Mouse (Mus musculus) urinary bladder, adult 2 months (tissue): ENCODE measurements around the gene Ppp2r3c. TPM values are rescaled to one million over a fixed set of nuclear protein-coding genes. Genes with fewer than 3 reads are reported as not detected.
"Not testable (repeated sequence)": the region's sequence is repeated elsewhere in the genome, so short reads cannot be mapped to it uniquely, and the experiment has no call there.

ENCODE experiments used
- DNase-seq: peaks from one replicate; pipeline ENCODE4 v3.0.0; 2022; ENCODE audit warnings: low spot score
- polyA plus RNA-seq: library from polyadenylated mRNA; depleted of rRNA; stranded (reverse); fragments of >200 nt; gene quantifications from 2 replicates; pipeline ENCODE4 v1.2.3, GENCODE M21; 2012; rRNA removed

Ppp2r3c gene
- 8.9 and 9.0 TPM in 2 replicates for polyA plus RNA-seq

DNA sequence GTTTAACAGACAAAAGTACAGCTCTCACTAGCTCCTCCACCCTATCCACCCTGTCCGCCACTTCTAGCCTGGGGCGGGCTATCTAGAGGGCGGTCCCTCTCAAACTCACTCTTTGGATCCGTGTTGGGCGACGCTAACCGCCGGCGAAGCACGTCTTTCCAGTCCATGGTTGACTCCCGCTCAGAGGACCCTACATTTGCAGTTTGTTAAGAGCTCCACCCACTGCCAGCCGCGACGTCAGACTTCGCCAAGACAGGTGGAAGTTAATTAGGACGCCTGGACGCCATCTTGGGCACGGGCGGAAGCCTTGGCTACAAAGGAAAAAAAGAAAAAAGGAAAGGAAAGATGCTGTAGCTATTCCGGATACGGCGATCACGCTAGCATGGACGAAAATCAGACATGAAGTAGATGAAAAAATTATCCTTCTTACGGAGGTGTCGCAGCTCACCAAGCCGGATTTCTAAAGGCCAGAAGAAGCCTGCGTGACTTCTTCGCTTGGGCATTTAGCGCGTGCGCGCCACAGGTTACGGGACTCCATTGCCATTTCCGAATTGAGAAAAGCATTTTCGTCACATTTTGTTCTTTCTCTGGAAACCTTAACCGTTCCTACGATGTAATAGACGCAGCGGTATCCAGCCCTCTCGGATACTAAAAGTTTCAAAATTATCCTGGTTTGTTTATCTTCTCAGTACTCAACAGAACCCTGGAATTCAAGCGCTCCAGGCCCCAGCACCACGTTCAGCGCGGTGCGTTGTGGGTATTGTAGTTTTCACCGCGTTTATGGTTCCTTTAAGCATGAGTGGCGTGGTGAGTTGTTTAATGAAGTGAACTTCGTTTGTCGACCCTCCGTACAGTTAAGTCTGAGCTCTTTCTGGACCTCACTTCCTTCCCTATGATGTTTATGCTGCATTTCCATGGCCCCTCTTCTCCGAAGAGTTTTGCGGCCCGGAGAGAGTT lies at the start of gene Ppp2r3c:
TSS of gene Ppp2r3c (minus strand) at position 514 of the 957 bp plus-strand sequence.
- DNase-seq = peak; percentile 71

DNA sequence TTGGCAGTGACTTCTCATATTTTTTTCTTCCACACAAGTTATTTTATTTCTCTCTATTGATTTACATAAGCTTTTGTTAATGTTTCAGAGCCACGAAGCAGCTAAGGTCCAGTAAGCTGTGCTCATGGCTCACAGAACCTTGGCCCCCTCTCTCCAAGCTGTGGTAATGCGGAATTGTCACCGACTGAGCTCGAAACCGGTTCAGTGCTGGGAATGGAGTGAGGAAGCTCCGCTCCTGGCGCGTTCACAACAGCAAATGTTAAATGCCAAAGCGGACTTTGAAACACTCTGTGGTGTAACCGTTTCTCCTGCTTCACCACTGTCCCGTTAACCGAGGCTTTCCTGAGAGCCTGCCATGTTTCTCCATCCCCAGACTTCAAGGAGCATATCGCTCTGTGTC lies 41.8 kb upstream of the Ppp2r3c start:
- no peak for DNase-seq

DNA sequence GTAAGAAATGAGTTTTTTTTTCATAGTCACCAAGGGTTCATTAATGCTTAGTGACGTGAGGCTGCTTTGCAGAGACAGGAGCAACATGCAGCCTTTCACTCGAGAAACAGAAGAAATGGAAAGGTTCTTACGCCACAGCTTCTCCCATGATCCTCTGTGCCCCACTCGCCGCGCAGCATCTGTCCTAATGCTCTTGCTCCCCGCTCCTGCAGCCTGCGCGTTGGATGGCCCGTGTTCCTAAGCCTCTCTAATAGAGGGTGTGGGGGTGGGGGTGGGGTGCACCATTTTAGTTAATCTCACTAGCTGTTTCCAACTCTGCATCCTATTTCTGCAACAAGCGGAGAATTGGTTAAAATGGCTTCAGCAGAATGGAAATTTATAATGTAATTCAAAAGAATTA lies 41.2 kb upstream of the Ppp2r3c start:
- no peak for DNase-seq

GRCm38 (mm10) chr12:55343045-55343444 lies 40.2 kb upstream of the Ppp2r3c start:
- DNase-seq = not testable (repeated sequence)

DNA sequence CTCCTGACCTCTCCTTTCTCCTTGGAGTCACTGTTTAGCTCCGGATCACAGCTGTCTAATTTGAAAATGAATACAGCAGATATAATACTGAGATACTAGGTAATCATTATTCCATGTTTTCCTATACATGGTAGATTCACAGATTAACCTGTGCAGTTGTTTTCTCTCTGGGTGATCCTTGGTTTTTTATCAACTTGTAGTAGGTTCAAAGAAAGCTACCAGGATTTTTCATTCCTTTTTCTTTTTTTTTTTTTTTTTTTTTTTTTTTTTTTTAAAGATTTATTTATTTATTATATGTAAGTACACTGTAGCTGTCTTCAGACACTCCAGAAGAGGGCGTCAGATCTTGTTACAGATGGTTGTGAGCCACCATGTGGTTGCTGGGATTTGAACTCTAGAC lies 35.7 kb upstream of the Ppp2r3c start:
- DNase-seq = not testable (repeated sequence)

DNA sequence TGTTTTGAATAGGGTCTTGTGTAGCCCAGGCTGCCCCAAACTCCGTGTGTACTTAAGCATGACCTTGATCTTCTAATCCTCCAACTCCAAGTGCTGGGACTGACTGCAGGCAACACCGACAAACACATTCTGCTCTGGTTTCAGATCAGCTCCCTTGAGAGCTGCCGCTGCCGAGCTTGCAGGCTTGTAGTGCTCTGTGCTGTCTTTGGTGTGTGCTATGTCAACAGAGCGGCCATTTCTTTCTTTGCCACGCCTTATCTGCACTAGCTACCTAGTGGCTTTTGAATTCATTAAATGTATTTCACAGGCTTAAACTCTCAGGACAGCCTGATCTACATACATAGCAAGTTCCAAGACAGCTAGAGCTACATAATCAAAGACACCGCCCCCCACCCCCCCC lies 30.9 kb upstream of the Ppp2r3c start:
- no peak for DNase-seq

DNA sequence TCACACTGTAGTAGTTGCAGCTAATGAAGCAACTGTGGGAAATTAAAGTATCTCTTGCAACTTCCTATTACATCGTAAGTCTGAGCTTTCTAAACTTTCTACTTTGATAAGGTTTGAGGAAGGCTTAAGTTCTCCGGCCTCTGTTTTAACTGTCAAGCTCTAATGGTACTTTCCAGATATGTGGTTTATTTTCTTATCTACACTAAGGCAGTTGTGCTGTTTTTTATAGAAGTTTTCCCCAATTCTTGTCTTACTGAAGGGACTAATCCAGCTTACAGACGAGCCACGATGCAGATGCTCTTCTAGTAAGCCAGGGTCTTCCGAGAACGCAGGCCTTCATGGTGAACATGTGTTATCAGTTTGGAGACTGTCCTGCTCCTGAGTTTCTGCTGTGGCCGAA lies 26.6 kb upstream of the Ppp2r3c start:
- DNase-seq = no peak

- no peak for DNase-seq
These were observed 26.0 kb upstream of the Ppp2r3c start for GRCm38 (mm10) chr12:55328784-55329183.

- DNase-seq = no peak
These were observed 22.9 kb upstream of the Ppp2r3c start for GRCm38 (mm10) chr12:55325702-55326101.

GRCm38 (mm10) chr12:55321642-55322291 lies 19.0 kb upstream of the Ppp2r3c start:
- DNase-seq = no peak

DNA sequence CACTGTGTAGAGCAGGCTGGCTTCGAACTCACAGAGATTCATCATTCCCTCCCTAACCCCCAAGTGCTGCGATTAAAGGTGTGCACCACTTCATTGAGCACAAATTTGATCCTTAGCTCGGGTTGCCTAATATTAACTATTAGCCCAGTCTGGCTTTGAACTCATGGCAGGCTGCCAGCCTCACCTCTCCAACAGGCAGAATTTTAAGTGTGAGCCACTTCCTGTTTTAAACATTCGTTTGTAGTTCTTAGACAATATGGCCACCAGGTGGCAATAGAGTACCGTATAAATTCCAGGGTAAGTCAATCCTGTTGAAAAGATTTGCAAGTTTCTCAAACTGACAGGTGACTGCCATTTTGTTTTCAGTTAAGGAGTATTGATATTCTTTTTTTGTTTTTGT lies 12.4 kb upstream of the Ppp2r3c start:
- no peak for DNase-seq

DNA sequence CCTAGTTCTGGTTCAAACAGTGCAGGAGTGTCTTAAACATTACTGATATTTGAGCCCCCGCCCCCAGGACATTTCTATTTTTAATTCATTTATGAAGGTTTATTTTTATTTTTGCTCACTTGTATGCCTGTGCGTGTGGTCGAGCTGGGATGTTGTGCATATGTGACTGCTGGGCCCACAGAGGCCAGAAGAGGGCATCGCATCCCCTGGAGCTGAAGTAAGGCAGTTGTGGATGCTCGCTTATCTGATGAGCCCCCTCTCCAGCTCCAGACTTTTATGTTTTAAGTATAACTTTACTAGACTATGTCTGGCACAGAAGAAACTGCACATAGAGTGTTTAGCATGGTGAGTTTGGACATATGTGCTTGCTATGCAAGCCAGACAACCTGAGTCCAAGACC lies 11.1 kb upstream of the Ppp2r3c start:
- DNase-seq = no peak

DNA sequence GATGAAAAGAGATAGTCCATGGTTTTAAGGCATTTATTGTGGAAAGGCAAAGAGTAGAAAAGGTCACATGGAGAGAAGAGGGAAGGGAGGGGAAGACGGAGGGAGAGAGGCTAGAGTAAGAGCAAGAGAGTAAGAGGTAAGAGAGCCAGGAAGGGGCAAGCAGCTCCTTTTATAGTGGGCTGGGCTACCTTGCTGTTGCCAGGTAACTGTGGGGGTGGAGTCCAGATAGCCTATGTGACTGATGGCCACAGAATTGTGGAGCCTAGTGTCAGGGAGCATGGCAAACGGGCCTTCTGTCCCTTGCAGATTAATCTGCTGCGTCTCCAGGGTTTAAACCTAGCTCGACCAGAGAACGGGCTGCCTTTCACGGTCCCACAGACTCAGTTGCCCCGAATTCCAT lies 9.0 kb upstream of the Ppp2r3c start:
- DNase-seq = no peak

DNA sequence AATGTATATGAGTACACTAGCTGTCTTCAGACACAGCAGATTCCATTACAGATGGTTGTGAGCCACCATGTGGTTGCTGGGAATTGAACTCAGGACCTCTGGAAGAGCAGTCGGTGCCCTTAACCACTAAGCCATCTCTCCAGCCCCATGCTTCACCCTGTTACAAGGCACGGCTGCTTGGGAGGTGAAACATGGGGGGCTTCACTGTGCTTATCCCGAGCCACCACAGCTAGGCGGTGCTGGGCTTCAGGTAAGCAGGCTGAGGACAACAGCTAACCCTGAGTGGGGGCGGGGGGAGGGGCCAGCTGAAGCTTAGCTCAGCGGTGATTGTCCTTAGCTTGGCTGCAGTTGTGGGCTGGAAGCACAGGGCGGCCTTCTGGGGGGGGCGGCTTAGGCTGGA lies 6.7 kb upstream of the Ppp2r3c start:
- DNase-seq = no peak

- no peak for DNase-seq
These were observed 5.9 kb upstream of the Ppp2r3c start for GRCm38 (mm10) chr12:55308731-55309130.

- no peak for DNase-seq
These were observed 4.8 kb upstream of the Ppp2r3c start for GRCm38 (mm10) chr12:55307566-55307965.

GRCm38 (mm10) chr12:55306371-55306770 lies 3.6 kb upstream of the Ppp2r3c start:
- DNase-seq = no peak

DNA sequence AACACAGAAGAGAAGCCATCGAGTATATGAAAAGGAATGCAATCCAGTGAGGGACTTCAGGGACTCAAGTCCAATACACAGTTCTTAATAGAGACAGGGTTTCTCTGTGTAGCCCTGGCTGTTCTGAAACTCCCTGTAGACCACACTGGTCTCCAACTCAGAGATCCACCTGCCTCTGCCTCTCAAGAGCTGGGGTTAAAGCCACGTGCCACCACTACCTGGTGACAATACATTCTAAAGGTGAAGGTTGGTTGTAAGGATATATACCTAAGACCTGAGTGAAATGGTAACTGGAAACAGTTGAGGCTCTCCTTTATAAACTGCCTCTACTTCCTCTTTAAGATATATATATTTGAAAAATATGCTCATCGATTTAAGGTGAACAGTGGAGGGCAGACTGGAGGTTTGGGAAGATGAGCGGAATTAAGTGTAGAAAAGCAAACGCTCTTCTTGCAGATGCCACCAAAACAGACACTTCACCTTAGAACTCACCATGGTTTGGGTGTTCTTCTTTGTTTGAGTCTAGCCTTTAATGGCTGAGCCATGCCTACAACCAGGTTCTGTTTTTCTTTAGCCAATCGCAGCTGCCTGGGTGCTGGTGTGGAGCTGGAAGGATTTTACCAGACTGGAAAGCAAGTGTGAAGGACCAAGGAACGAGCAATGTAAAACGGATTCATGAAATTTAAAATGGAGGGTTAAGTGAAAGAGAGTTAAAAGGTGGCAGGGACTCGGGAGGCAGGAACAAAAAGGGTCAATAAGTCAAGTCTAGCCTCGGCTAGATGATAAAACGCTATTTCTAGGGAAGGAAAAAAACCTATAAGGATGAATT lies 1.1 kb downstream of the Ppp2r3c start:
- DNase-seq = no peak

GRCm38 (mm10) chr12:55300820-55301351 lies 1.9 kb downstream of the Ppp2r3c start:
- DNase-seq = no peak

DNA sequence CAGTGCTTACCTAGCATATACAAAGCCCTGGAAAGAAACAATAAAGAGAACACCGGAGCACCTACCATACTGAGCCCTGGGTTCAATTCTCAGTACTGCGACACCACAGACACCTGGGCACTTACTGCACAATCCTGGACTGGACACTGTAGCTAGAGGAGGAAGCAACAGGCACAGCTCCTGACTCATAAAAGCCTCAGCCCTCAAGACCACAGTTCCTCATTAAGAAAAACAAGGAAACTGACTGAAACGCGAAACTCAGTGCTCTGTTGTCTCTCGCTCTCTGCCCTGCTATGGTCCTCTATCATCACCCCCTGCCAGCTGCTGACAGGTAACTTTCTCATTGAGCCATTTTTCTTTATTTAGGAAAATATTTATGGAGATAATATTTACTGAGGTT lies 3.5 kb downstream of the Ppp2r3c start, which contains the start of gene 1110008L16Rik:
TSS of gene 1110008L16Rik (plus strand) at position 242 of the 400 bp plus-strand sequence.
- no peak for DNase-seq

GRCm38 (mm10) chr12:55298112-55298511 lies 4.7 kb downstream of the Ppp2r3c start:
- no peak for DNase-seq

DNA sequence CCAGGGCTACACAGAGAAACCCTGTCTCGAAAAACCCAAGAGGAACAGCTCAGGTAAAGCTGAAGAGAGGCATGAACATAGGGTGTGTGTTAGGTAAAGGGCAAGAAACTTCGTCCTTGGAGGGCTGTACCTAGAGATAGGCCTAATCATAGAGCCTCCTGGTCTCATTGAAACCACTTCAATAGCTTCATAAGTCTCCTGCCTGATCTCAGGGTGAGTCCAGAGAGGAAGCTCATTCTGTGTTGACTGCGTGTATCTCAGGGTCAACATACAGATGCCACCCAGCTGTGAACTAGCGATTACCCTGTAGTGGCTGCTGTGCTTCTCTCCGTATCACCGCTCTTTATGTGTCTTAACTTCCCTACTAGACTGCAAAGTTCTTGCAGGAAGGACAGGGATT lies 25.2 kb downstream of the Ppp2r3c start:
- not testable (repeated sequence) for DNase-seq
